Mouse (Mus musculus) T-cell, adult 2 months (primary cell): Measurements from ENCODE around the gene Dazl.

Experiments used
- DNase-seq: peaks from one replicate; pipeline ENCODE4 v3.0.0; 2022; ENCODE audit warnings: low spot score

Gene Dazl

GRCm38 (mm10) chr17:50293241-50293731 is at the start of gene Dazl:
Gene Dazl (minus strand): TSS chr17:50293636.
- DNase-seq = no peak

GRCm38 (mm10) chr17:50341850-50342544 is 48.6 kb upstream of the Dazl start:
- DNase-seq = no peak

- DNase-seq = no peak
Measured at GRCm38 (mm10) chr17:50338901-50339300, 45.5 kb upstream of the Dazl start.

- no peak for DNase-seq
Measured at GRCm38 (mm10) chr17:50335776-50336175, 42.3 kb upstream of the Dazl start.

- DNase-seq = no peak
Measured at GRCm38 (mm10) chr17:50334694-50335093, 41.3 kb upstream of the Dazl start.

- no peak for DNase-seq
Measured at GRCm38 (mm10) chr17:50332012-50332300, 38.5 kb upstream of the Dazl start.

- DNase-seq = peak; percentile 81
Measured at GRCm38 (mm10) chr17:50331171-50332011, 38.0 kb upstream of the Dazl start.

- no peak for DNase-seq
Measured at GRCm38 (mm10) chr17:50330245-50330644, 36.8 kb upstream of the Dazl start.

- no peak for DNase-seq
Measured at GRCm38 (mm10) chr17:50324658-50325057, 31.2 kb upstream of the Dazl start.

- no peak for DNase-seq
Measured at GRCm38 (mm10) chr17:50318810-50319209, 25.4 kb upstream of the Dazl start.

GRCm38 (mm10) chr17:50316216-50317150 is 23.0 kb upstream of the Dazl start:
- DNase-seq = no peak

- DNase-seq = peak; percentile 51
Measured at GRCm38 (mm10) chr17:50310148-50310802, 16.8 kb upstream of the Dazl start.

- DNase-seq = no peak
Measured at GRCm38 (mm10) chr17:50309512-50310072, 16.2 kb upstream of the Dazl start.

- DNase-seq = no peak
Measured at GRCm38 (mm10) chr17:50308880-50309279, 15.4 kb upstream of the Dazl start.

GRCm38 (mm10) chr17:50308059-50308647 is 14.7 kb upstream of the Dazl start:
- no peak for DNase-seq

GRCm38 (mm10) chr17:50302867-50303266 is 9.4 kb upstream of the Dazl start:
- no peak for DNase-seq

- no peak for DNase-seq
Measured at GRCm38 (mm10) chr17:50300171-50300841, 6.9 kb upstream of the Dazl start.

- DNase-seq = no peak
Measured at GRCm38 (mm10) chr17:50298821-50299220, 5.4 kb upstream of the Dazl start.

GRCm38 (mm10) chr17:50294726-50295125 is 1.3 kb upstream of the Dazl start:
- no peak for DNase-seq

- peak; percentile 86 for DNase-seq
Measured at GRCm38 (mm10) chr17:50292661-50293171, 720 bp downstream of the Dazl start.
